Mouse (Mus musculus) embryo, embryonic 11 days (tissue): Measurements from ENCODE around the gene Hdac7.

Experiments
- DNase-seq: peaks from one replicate; pipeline ENCODE4 v3.0.0-alpha.2; 2015

The Hdac7 gene

DNA sequence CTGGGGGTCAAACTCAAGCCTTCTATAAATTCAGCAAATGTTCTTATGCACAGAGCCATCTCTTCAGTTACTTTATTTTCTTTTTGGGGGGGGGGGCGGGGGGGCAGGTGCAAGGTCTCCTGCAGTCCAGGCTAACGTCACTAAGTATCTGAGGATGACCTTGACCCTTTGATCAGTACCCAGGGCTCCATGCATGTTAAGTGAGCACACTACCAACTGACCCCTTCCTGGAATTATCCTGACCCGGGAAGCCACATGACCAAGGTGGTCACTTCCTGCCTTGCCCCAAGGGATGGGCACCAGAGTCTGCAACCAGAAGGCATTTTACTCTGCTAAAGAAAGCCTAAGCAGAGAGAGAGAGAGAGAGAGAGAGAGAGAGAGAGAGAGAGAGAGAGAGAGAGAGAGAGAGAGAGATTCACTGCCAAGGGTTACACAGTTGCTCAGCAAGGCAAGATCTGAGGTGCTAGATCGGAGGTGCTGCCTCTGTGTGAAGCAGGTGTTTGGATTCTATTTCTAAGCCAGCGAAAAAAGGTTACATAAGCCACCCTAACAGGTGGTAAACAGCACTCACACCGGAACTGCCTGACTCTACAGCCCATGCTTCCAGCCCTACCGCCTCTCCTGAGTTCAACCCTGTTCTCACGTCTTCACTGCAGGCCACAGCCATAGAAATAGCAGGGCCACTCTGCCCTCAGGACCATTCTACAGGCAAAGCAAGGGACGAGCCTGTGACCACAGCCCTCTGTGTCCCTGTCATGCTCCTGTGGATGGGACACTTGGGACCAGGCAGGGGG is 80.8 kb downstream of the Hdac7 start:
- DNase-seq, result no peak

DNA sequence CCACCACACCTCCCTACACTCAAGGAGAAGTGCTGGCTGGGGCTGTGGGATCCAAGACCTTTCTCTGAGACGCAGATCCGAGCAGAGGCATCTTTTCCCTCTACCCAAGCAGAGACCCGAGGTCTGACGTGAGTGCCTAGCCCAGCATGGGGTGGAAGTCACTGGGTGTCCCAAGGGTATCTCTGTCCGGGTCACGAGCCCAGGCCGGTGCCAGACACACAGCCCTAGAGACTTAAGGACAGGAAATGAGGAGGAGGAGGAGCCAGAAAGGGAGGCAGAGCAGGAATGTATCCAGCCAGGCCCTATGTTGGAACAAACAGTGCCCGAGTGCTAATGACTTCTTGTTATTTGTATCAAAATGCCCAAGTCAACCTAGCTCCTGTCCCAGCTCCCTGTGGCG is 81.6 kb downstream of the Hdac7 start:
- DNase-seq, result no peak

DNA sequence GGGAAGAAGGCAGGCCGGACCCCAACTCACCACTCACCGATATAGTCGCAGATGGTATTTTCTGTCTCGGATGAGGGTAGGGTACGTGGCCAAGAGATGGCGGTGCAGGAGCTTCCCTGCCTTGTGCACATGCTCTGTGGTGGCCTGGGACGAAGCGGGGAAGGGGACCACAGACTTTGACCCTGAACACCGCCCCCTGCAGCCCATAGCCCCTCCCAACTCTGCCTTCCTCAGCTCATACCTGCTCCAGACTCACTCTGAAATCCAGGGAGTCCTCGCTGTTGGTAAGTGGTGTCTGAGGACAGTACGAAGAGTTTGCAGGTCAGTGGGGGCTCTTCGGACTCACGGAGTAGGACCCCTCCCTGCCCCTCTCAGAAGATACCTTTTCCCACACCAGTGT is 82.9 kb downstream of the Hdac7 start:
- no peak for DNase-seq

DNA sequence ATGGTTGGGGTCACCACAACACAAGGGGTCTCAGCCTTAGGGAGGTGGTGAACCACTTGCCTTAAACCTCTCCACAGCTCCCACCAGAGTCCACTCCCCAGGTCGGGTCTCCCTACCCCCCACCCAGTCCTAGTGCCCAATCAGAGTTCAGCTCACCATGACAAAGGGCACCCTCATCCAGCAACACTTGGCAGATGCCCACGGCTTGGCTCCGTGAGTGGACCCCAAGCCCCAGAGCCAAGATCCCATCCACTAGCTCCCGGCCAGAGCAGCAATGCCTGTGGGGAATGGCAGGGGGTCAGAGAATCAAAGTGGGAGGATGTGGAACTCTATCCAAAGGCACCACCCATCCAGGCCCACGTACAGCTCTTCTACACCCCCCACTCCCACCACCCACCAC is 83.3 kb downstream of the Hdac7 start:
- DNase-seq, result no peak

DNA sequence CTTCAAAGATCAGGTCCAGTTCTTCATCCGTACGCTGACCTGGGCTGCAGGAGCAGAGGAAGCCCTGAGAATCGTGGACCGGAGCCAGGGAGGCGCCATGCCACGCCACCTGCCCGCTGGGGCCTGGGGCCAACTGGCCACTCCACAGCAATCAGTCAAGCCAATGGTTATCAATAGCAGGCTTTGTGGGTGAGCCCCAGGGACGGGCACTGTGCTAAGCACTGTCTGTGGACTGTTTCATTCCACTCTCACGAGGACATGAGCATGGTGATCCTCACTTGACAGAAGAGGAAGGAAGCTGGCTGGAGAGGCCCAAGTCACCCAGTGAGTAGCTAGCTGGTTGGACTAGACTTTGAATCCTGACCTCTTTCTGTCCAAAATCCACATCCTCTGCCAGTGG is 84.3 kb downstream of the Hdac7 start:
- no peak for DNase-seq

- DNase-seq, result no peak
These were observed 88.9 kb downstream of the Hdac7 start for GRCm38 (mm10) chr15:97755361-97755760.

DNA sequence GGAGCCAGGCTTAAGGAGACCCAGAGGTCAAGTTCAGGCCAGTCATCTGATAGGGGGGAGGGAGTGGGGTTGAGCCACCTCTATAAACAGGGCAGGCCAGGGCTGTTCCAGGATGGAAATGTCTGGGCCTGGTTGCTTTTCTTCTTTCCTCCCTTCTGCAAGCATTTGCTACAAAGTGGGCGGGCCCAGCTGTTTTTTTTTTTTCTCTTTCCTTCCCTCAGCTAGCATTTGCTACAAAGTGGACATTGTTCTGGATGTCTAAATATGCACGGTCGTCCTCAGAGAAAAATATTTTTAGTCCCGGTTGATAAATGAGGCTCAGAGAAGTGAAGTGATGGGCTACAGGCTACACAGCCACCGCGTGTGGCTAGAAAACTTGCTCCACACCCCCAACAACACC is 89.8 kb downstream of the Hdac7 start:
- no peak for DNase-seq

- no peak for DNase-seq
These were observed 91.8 kb downstream of the Hdac7 start for GRCm38 (mm10) chr15:97752491-97752890.

DNA sequence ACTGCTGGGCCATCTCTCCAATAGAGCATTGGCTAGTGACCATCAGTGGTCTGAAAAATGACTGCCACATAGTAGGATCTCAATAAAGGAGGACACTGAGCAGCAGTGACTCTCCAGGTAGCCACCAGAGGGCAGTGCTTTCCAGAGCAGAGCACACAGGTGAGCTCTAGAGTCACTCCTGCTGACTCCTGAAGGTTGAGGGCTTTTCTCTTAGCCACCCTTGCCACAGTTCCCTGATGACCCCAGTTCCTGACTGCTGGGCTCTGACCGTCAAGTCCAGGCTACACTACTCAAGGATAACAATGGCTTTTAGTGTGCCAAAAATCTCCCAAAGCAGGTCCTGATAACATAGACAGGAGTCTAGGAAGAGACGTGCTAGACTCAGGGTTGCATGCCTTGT is 92.6 kb downstream of the Hdac7 start:
- no peak for DNase-seq

GRCm38 (mm10) chr15:97750697-97751096 is 93.6 kb downstream of the Hdac7 start:
- DNase-seq, result peak; percentile 56

- DNase-seq, result no peak
These were observed 94.5 kb downstream of the Hdac7 start for GRCm38 (mm10) chr15:97749841-97750240.

- no peak for DNase-seq
These were observed 94.9 kb downstream of the Hdac7 start for GRCm38 (mm10) chr15:97749397-97749796.

DNA sequence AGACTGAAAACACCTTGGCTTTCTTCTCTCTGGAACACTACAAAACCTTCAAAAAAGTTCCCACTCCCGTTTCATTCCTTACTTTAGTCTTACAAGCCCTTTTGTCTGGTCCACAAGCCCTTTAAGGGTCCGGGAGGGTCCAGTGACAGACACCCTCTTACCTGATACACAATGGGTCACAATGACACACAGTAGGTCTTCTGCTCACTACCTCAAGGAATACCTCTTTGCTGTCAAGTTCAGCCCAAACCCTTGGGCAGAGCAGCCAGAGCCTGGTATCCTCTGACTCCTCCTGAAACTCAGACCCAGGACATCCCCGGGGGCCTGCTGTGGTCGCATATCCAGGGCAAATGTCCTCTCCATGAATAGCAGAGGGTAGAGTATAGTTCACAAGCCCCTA is 95.3 kb downstream of the Hdac7 start:
- DNase-seq, result no peak

- no peak for DNase-seq
These were observed 96.0 kb downstream of the Hdac7 start for GRCm38 (mm10) chr15:97748309-97748708.

GRCm38 (mm10) chr15:97747486-97747885 is 96.8 kb downstream of the Hdac7 start:
- DNase-seq, result no peak

- DNase-seq, result no peak
These were observed 97.6 kb downstream of the Hdac7 start for GRCm38 (mm10) chr15:97746748-97747147.

- no peak for DNase-seq
These were observed 98.0 kb downstream of the Hdac7 start for GRCm38 (mm10) chr15:97746278-97746677.

DNA sequence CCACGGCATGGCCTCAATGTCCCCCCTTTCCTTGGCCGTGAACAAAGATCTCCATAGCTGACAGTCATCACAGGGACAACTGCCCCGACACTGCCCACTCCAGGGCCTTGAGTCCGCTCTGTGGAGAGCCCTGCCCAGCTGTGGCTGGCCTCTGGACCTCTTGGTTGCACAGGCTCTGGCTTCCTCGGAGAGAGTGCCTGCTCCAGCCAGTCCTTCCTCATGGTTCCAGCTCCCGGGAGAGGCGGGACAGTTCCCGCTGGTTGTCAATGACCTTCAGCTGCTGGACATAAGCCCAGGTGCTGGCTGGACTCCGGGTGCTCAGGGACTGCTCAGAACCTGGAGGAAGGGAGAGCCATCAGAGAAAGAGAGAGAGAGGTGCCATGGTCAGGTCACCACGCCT is 99.0 kb downstream of the Hdac7 start:
- no peak for DNase-seq

GRCm38 (mm10) chr15:97744930-97745329 is 99.4 kb downstream of the Hdac7 start:
- no peak for DNase-seq

DNA sequence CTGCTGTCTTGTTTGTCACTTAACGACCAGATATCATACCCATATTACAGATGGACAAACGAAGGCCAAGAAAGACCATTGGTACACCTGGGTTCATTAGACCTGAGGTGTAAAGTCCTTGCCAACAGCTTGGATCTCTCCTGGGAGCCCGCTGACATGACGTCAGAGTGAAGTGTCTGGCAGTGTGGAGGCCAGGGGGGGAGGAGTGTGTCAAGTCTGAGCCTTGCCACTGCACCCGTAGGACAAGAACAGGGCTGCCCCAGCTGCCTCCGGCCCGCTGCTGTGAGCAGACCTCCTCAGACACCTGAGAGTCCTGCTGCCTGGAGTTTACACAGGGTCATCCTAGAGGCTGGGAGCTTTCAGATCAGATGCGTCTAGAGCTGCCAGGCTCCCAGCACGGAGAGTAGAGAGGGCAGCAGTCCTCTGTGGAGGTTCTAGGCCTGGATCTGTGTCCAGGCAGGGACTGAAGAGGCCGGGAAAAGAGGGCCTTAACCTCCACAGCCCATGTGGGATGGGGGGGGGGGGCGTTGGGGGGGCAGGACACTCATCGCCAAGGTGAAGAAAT is 100.3 kb downstream of the Hdac7 start:
- DNase-seq, result no peak

DNA sequence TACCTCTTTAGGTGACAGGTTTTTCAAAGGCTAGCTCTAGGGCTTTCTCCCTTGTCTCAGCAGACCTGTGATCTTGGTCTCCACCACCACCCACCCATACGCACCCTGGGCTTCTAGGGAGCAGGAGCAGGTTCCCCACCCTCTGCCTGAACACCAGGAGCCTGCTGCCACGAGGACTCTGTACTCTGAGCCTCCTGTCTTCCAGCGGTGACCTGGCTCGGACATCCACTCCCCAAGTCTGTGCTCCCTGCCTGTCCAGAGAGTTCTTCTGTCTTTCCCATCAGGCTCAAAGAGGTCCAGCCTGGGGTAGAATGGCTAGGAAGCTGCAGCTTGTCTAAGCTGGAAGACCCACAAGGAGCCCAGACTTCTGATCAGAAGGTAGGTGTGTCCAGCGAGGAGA is 101.1 kb downstream of the Hdac7 start:
- no peak for DNase-seq
